Mouse (Mus musculus): Measurements from ENCODE around the gene Olfr615.
"Not testable (repeated sequence)": the region's sequence is repeated elsewhere in the genome, so short reads cannot be mapped to it uniquely, and the experiment has no call there.

Gene Olfr615

GRCm38 (mm10) chr7:103555779-103556178 is at the start of gene Olfr615:
TSS of gene Olfr615 (plus strand) at chr7:103556079.
- no peak for DNase-seq (ENCODE audit: low spot score)

GRCm38 (mm10) chr7:103512022-103512421 is 43.9 kb upstream of the Olfr615 start, which contains the start of gene Olfr610:
TSS of gene Olfr610 (minus strand) at chr7:103512122.
- DNase-seq (ENCODE audit: low spot score), result no peak

- not testable (repeated sequence) for DNase-seq (ENCODE audit: low spot score)
Observed at GRCm38 (mm10) chr7:103520746-103521145, 35.1 kb upstream of the Olfr615 start, which contains the start of gene Olfr611. TSS of gene Olfr611 (minus strand) at chr7:103520846.

DNA sequence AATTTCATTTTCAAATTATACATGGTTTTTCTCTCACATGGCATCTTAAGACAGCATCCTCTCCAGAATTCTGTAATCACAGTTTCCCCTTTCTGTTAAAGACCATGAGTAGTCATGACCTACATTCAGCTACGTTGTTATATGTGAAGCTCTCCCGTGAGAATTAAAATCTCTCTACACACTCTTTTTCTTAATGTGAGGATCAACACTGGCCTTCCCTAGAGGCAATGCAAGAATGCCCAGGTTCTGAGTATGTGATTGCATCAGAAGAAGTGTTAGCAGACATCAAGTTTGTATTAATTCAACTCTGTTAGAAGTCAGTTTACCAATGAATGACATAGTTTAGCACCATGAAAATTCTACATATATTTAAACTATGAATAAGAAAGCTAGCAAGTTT is 13.3 kb upstream of the Olfr615 start, which contains the start of gene Olfr612:
TSS of gene Olfr612 (minus strand) at position 101 of the 400 bp plus-strand sequence.
- not testable (repeated sequence) for DNase-seq (ENCODE audit: low spot score)

GRCm38 (mm10) chr7:103547774-103548173 is 8.1 kb upstream of the Olfr615 start, which contains the start of gene Olfr613:
TSS of gene Olfr613 (plus strand) at chr7:103548074.
- DNase-seq (ENCODE audit: low spot score), result no peak

DNA sequence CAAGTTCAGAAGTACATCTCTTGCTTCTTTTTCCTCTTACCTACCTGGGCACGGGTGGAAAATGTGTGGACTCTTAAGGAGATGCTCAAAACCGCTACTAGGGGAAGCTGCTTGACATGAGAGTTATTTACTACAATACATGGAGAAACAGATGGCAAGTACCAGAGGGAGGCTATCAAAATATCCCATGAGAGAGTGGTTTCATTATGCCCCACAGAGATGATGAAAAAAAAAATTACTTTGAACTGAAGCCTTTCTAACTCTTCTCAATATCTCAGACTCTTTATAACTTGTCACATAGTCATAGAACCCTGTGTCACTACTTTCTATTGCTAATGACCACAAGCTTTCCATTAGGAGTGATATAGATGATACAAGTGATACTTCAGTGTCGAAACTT is 13.2 kb downstream of the Olfr615 start, which contains the start of gene Olfr616:
TSS of gene Olfr616 (minus strand) at position 101 of the 400 bp plus-strand sequence.
- DNase-seq (ENCODE audit: low spot score), result no peak

GRCm38 (mm10) chr7:103572761-103573160 is 16.9 kb downstream of the Olfr615 start, which contains the start of gene Olfr617:
TSS of gene Olfr617 (plus strand) at chr7:103573061.
- no peak for DNase-seq (ENCODE audit: low spot score)

- DNase-seq (ENCODE audit: low spot score), result no peak
Observed at GRCm38 (mm10) chr7:103589803-103590202, 33.9 kb downstream of the Olfr615 start, which contains the start of gene Olfr618. TSS of gene Olfr618 (plus strand) at chr7:103590103.

DNA sequence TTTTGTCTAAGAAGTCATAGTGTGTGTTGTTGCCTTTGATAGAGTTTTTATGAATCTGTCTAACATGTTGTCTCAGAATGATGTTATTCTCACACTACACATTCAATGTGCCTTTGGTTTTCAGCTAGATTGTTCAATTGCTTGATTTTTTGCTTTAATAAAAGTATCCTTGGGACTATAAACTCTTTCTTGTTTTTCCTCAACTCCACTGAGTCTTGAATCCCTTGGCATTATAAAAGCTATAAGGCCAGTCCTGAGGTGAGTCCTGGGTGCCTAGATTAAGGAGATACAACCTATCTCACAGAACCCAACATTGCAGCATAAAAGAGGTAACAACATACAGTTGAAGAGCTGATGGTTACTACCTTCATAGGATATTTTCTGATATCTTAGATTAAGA is 44.4 kb downstream of the Olfr615 start, which contains the start of gene Olfr619:
TSS of gene Olfr619 (plus strand) at position 301 of the 400 bp plus-strand sequence.
- no peak for DNase-seq (ENCODE audit: low spot score)

DNA sequence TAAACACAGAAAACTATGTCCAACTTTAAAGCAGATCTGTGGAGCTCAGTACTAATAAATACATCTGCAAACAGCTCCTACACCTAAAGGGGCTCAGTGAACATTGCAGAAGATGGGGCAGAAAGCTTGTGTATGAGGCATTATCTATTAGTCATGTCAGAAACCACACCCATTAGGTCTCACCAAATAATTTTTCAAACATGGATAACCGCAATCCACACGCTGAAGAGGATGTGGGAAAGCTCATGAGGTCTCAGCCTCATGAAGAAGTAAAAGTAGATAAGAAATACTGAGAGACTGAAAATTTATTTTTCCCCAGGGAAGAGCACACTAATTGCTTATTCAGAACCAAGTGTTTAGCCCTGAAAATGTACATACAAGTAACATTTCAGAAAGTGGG is 51.5 kb downstream of the Olfr615 start:
- no peak for DNase-seq (ENCODE audit: low spot score)

DNA sequence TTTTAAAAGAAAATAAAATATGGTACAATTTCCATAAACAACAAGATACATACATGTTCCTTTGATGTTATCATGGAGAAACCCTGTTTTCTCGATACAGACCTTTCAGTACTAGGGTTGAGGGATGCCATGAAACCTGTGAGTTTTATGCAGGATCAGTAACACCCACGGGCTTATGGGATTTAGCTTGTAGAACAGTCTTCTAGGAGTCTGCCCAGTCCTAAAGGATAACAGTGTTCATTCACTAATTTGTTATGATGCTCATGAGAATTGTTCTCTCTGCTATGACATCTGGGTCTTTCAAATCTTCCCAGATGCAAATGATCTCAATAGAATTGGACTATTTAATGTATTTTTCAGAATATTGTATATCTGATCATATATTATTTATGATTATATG is 56.6 kb downstream of the Olfr615 start, which contains the start of gene Olfr620:
TSS of gene Olfr620 (minus strand) at position 101 of the 400 bp plus-strand sequence.
- DNase-seq (ENCODE audit: low spot score), result no peak
